Mouse (Mus musculus): ENCODE results near the gene Srp14.

The Srp14 gene

GRCm38 (mm10) chr2:118479550-118479909 lies at the start of gene Srp14:
Gene Srp14 (minus strand): TSS chr2:118479711.
- DNase-seq (ENCODE audit: low spot score in 2 of 2): peak; percentile 83 to 87

- DNase-seq (ENCODE audit: low spot score in 2 of 2): no peak
These were observed 47.0 kb upstream of the Srp14 start for GRCm38 (mm10) chr2:118526545-118526944.

GRCm38 (mm10) chr2:118524811-118525210 lies 45.3 kb upstream of the Srp14 start:
- no peak for DNase-seq (ENCODE audit: low spot score in 2 of 2)

GRCm38 (mm10) chr2:118523163-118523730 lies 43.7 kb upstream of the Srp14 start:
- DNase-seq (ENCODE audit: low spot score in 2 of 2): no peak

- no peak for DNase-seq (ENCODE audit: low spot score in 2 of 2)
These were observed 42.8 kb upstream of the Srp14 start for GRCm38 (mm10) chr2:118522265-118522664.

GRCm38 (mm10) chr2:118520042-118520933 lies 40.8 kb upstream of the Srp14 start:
- DNase-seq (ENCODE audit: low spot score in 2 of 2): no peak

GRCm38 (mm10) chr2:118512418-118513377 lies 33.2 kb upstream of the Srp14 start:
- no peak for DNase-seq (ENCODE audit: low spot score in 2 of 2)

- DNase-seq (ENCODE audit: low spot score in 2 of 2): no peak
These were observed 32.4 kb upstream of the Srp14 start for GRCm38 (mm10) chr2:118511779-118512417.

- peak; percentile 58 to 66 for DNase-seq (ENCODE audit: low spot score in 2 of 2)
These were observed 31.2 kb upstream of the Srp14 start for GRCm38 (mm10) chr2:118510447-118511310.

- no peak for DNase-seq (ENCODE audit: low spot score in 2 of 2)
These were observed 30.4 kb upstream of the Srp14 start for GRCm38 (mm10) chr2:118509688-118510446.

GRCm38 (mm10) chr2:118507126-118507525 lies 27.6 kb upstream of the Srp14 start:
- DNase-seq (ENCODE audit: low spot score in 2 of 2): no peak

- no peak for DNase-seq (ENCODE audit: low spot score in 2 of 2)
These were observed 20.7 kb upstream of the Srp14 start for GRCm38 (mm10) chr2:118500191-118500590.

GRCm38 (mm10) chr2:118499135-118499961 lies 19.8 kb upstream of the Srp14 start:
- no peak for DNase-seq (ENCODE audit: low spot score in 2 of 2)

- DNase-seq (ENCODE audit: low spot score in 2 of 2): no peak
These were observed 19.0 kb upstream of the Srp14 start for GRCm38 (mm10) chr2:118498476-118498875.

GRCm38 (mm10) chr2:118497890-118498289 lies 18.4 kb upstream of the Srp14 start:
- no peak for DNase-seq (ENCODE audit: low spot score in 2 of 2)

- DNase-seq (ENCODE audit: low spot score in 2 of 2): no peak
These were observed 15.5 kb upstream of the Srp14 start for GRCm38 (mm10) chr2:118495024-118495423.

- DNase-seq (ENCODE audit: low spot score in 2 of 2): no peak
These were observed 12.4 kb upstream of the Srp14 start for GRCm38 (mm10) chr2:118491741-118492395.

GRCm38 (mm10) chr2:118491281-118491731 lies 11.8 kb upstream of the Srp14 start:
- no peak for DNase-seq (ENCODE audit: low spot score in 2 of 2)
